Mouse (Mus musculus): ENCODE data around the gene Tmem183a. TPM values are rescaled to one million over a fixed set of nuclear protein-coding genes. Genes with fewer than 3 reads are reported as not detected.

The Tmem183a gene
- total RNA-seq, 2 experiments from 2014 or later, result 67.6 to 95.0 TPM

DNA sequence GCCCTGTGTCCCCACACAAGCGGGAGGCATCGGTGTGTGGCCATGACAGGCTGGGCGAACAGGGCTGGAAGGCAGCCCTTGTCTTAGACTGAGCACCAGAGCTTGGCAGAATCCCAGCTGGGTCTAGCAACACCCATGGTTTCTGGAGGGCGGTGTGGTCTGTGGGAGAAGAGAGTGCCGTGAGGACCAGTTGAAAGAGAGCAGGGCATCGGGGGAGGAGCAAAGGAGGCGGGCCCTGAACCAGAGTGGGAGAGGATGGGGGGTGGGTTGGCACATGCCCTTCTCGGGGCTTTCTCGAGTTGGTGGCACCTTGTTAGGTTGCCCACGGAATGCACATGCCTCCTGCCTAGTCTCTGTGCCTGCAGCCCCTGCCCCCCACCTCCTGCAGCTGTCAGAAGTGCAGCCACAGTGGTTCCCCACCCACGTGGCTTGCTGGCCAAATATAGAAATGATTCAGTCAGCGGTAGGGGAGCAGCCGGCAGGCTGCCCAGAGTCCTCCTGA lies 29.0 kb downstream of the Tmem183a start, which contains the start of gene Ppfia4:
TSS of gene Ppfia4 (minus strand) at position 159 of the 502 bp plus-strand sequence.
- DNase-seq (ENCODE audit: low spot score in 2 of 2), result peak; percentile 75 to 89
- intact Hi-C loops (cut with DNase I), result loop anchor here (2.0 to 5.0 kb wide), 4 partner anchors 91 to 211 kb away; no protein-coding TSS in a partner anchor

DNA sequence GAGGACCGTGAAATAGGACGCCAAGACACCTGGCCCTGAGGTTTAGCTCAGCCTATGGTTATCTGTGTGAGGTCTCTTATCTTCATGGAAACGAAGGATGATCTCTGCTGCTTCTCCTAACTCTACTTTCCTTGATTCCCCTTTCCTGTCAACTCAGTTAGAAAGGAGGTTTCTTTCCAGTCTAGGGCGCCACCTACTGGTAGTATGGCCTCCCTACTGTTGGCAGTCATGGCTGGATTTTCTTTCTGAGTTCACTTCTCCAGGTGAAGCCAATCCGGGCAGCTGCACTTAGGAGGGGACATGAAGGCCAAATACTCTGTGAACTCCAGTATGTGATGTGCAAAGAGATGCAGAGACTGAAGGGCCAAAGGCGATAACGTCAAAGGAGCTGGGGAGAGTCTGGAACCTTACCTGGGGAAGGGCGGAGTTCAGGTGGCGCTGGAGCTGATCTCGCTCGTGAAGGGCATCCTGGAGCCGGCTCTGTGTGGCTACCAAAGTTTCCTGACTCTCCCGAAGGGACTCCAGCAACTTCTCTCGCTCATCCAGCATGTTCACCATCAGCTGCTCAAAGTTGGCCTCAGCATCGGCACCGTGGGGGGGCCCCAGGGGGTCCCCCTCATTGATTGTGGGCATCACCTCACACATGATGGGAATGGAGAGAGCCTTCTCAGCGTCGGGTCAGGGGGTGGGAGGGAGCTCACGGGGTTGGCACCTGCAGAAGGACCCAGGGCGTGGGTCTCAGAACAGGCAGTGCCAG lies 29.7 kb downstream of the Tmem183a start:
- intact Hi-C loops (cut with DNase I), result loop anchor here (2.0 to 5.0 kb wide), 4 partner anchors 90 to 210 kb away; no protein-coding TSS in a partner anchor
- peak; percentile 89 for DNase-seq (ENCODE audit: low spot score in 2 of 2)

DNA sequence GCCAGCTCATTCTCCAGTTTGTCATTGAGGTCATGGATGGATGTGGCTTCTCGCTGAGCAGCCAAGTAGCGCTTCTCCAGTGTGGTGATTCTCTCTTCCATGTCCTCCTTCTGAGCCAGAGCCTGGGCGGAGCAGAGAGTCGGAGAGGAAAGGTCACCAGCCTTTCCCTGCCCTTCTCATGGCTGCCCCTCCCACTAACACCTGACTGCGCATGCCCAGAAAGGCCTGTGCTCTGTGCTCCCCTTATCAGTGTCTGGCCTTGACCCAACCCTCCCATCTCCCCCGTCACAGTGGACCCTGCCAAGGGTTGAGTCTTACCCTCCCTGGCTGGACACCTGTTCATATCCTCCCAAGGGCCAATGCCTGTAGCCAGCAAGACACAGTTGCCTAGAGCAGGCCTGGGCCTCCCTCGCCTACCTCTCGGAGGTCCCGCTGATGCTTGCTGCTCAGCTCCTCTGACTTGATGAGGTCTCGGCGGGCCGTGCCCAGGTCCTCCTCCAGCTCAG lies 34.9 kb downstream of the Tmem183a start:
- DNase-seq (ENCODE audit: low spot score in 2 of 2), result no peak
- intact Hi-C loops (cut with DNase I), result loop anchor here (10.0 kb wide), 1 partner anchor 272 kb away; no protein-coding TSS in a partner anchor

DNA sequence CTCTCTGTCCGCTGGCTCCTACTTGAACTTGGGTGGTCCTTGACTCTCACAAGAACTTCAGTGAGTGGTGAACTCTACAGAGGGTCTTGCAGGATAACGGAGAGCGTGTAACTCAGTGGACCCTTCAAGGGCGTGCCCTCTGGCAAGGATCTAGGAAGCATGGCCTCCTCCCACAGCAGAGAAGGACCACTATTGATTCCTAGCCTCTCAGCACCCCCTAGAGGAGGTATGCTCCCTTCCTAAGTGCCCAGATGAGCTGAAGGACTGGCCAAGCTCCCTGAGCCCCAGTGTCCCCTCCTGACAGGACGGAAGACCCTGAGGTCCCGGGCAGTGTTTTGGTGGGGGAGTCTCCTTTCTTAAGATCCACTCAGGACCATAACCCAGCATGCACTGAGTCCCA lies 39.2 kb downstream of the Tmem183a start:
- intact Hi-C loops (cut with DNase I), result loop anchor here (10.0 kb wide), 1 partner anchor 268 kb away; no protein-coding TSS in a partner anchor
- peak in 1 of 2 experiments; percentile 35 for DNase-seq (ENCODE audit: low spot score in 2 of 2)

DNA sequence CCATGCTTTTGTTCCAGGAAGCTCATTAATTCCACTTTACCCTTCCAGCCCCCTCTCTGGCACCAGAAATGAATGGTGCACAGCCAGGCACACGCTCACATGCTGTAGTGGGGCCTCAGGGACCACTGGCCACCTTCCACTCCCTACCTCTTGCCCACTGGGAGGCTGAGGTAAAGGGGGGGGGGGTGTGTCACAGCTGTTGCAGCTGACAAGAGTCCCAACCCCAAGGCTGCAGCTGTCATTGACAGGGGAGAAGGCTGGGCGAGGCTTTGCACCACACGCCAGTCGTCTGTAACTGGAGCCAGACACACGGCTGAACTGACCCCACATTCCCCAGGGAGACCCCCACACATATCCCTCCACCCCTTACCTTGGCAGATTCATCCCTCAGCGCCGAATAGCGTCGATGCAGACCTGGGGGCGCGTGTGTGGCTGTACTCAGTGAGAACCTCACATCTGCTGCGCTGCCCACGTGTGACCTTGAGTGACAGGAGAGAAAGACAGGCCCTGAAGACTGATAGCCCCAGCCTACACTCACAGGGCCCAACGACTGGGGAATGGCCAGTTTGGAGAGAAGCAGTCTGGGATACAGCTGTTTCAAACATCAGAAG lies 41.0 kb downstream of the Tmem183a start:
- no peak for DNase-seq (ENCODE audit: low spot score in 2 of 2)
- intact Hi-C loops (cut with DNase I), result loop anchor here (10.0 kb wide), 1 partner anchor 266 kb away; no protein-coding TSS in a partner anchor

DNA sequence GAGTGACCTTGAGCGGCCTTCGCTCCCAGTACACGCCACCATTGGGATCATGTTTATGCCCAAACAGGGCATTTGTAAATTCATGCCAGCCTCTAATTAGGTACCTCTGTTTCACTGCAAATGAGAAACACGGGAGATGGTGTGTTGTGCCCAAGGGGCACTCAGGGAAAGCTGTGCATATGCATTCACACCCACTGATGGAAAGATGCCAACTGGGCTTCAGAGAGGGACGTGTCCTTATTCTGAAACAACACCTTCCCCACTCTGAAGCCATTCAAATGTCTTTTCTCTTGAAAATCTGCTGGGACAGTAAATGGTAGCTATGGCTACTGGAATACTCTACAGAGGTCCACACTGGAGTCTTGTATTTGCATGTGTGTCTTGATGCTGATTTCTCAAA lies 43.5 kb downstream of the Tmem183a start:
- intact Hi-C loops (cut with DNase I), result no loop called here
- no peak for DNase-seq (ENCODE audit: low spot score in 2 of 2)

DNA sequence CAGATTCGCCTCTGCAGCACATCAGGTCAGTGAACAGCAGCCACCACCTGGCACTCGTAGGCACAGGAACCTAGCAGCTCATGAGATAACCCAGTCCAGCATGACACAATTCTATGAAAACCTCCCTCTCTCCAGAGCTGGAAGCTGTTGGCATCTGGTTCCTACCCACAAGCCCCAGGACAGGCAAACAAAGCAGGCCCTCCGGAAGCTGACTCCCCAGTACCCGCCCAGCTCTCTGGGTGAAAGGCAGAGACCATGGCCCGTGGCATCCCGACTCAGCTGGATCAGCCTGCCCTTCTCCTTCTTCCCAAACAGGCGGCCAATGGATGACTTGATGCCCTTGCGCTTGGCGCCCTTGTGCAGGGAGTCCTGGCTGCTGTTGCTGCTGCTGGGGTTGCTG lies 45.4 kb downstream of the Tmem183a start:
- intact Hi-C loops (cut with DNase I), result no loop called here
- no peak for DNase-seq (ENCODE audit: low spot score in 2 of 2)

- intact Hi-C loops (cut with DNase I), result no loop called here
- no peak for DNase-seq (ENCODE audit: low spot score in 2 of 2)
Observed at GRCm38 (mm10) chr1:134315181-134315580, 46.6 kb downstream of the Tmem183a start.

GRCm38 (mm10) chr1:134311760-134312159 lies 50.0 kb downstream of the Tmem183a start:
- intact Hi-C loops (cut with DNase I), result no loop called here
- no peak for DNase-seq (ENCODE audit: low spot score in 2 of 2)

GRCm38 (mm10) chr1:134310729-134311128 lies 51.0 kb downstream of the Tmem183a start:
- intact Hi-C loops (cut with DNase I), result no loop called here
- no peak for DNase-seq (ENCODE audit: low spot score in 2 of 2)

GRCm38 (mm10) chr1:134310291-134310690 lies 51.5 kb downstream of the Tmem183a start:
- no peak for DNase-seq (ENCODE audit: low spot score in 2 of 2)
- intact Hi-C loops (cut with DNase I), result no loop called here

- DNase-seq (ENCODE audit: low spot score in 2 of 2), result no peak
- intact Hi-C loops (cut with DNase I), result no loop called here
Observed at GRCm38 (mm10) chr1:134307409-134307808, 54.4 kb downstream of the Tmem183a start.

GRCm38 (mm10) chr1:134304940-134305339 lies 56.8 kb downstream of the Tmem183a start:
- intact Hi-C loops (cut with DNase I), result no loop called here
- no peak for DNase-seq (ENCODE audit: low spot score in 2 of 2)

DNA sequence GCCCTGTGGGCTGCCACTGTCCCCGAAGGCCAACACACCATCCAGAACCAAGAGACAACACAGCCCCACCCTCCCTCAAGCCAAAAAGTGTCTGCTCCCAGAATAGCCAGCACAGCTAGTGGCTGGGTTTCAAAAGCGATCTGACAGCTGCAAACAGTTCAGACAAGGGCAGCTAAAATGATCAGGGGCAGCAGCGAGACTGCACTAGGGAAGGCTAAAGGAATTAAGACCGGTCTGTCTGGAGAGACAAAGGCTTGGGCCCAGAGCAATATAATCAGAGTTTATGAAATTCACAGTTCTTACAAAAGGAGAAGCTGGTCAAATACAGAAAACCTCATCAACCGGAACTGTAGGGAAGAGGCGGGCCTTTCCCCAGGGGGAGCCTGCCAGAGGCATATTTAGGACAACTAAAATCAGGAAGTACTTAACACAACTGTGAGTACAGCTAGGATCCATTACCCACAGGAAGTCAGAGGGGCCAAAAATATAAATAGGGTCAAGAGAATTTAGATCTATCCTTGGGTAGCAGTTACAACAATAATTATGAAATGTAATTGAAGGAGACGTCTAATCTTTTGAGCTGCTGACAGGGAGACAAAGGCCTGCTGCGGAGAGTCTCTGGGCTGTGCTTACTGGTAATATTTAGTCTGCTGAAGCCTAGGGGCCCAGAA lies 59.1 kb downstream of the Tmem183a start:
- DNase-seq (ENCODE audit: low spot score in 2 of 2), result peak in 1 of 2 experiments; percentile 53
- intact Hi-C loops (cut with DNase I), result no loop called here

DNA sequence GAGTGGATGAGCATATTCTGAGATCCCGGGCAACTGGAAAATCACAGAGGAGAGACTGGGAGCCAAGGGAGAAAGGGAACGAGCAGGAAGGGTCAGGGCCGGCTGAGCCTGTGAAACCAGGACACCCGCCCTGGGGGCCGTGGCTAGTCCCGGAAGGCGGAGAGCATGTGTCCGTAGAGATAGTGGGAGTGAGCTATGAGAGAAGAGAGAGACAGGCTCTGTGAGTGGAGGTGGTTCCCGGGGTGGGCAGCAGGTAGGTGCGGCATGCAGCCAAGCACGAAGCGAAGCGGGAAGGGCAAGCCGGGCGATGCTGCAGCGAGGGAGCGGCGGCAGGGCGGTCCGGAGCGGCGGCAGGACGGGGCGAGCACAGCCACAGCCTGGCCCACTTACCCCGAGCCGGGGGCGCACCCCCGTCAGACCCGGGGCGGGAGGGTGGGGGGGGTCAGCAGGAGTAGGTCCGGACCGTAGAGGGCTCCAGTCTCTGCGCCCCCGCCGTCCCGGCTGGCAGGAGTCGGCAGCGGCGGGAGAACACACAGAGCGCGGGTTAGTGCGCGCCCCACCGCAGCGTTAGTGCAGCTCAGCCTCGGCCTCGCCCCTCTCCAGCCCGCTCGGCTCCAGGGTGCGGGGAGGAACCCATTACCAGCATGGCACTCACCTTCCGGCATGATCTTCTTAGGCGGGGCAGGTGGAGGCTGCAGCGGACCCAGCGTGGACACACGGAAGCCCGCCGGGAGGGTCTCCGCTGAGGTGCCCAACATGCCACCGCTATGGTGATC lies 63.0 kb downstream of the Tmem183a start:
- intact Hi-C loops (cut with DNase I), result no loop called here
- DNase-seq (ENCODE audit: low spot score in 2 of 2), result no peak

GRCm38 (mm10) chr1:134297265-134297664 lies 64.5 kb downstream of the Tmem183a start:
- intact Hi-C loops (cut with DNase I), result no loop called here
- DNase-seq (ENCODE audit: low spot score in 2 of 2), result no peak

All from left cerebral cortex, postnatal 14 days (tissue).